Mouse (Mus musculus) heart, embryonic 15.5 days (tissue): ENCODE data around the gene Phactr1. TPM values are rescaled to one million over a fixed set of nuclear protein-coding genes. Genes with fewer than 3 reads are reported as not detected.

Source experiments
- ATAC-seq: fragments of 200-750 bp; cut with Nextera tagmentation; replicated peaks from 2 replicates; pipeline ENCODE4 v1.8.0; 2017; ENCODE audit warnings: low read depth, moderate TSS enrichment; ENCODE audit not compliant: insufficient number of reproducible peaks, insufficient read depth, low FRiP score
- H3K27ac ChIP-seq: fragments of 300-500 bp; sonication (generic); 2 replicates; pipeline ENCODE4 v1.5.1; 2015; ENCODE audit warnings: mild to moderate bottlenecking, inconsistent platforms
- H3K27me3 ChIP-seq: fragments of 300-500 bp; sonication (generic); 2 replicates; pipeline ENCODE4 v1.6.1; 2015; ENCODE audit warnings: inconsistent platforms
- H3K36me3 ChIP-seq: fragments of 300-500 bp; sonication (generic); 2 replicates; pipeline ENCODE4 v1.6.1; 2015; ENCODE audit warnings: mild to moderate bottlenecking, inconsistent platforms
- H3K4me1 ChIP-seq: fragments of 300-500 bp; sonication (generic); replicated peaks from 2 replicates; pipeline ENCODE4 v1.6.1; 2015; ENCODE audit warnings: inconsistent platforms
- H3K4me2 ChIP-seq: fragments of 300-500 bp; sonication (generic); 2 replicates; pipeline ENCODE4 v1.6.1; 2015; ENCODE audit warnings: inconsistent platforms, mild to moderate bottlenecking, moderate library complexity
- H3K4me3 ChIP-seq: fragments of 300-500 bp; sonication (generic); 2 replicates; pipeline ENCODE4 v1.5.1; 2015; ENCODE audit warnings: mild to moderate bottlenecking, inconsistent platforms
- H3K9ac ChIP-seq: fragments of 300-500 bp; sonication (generic); 2 replicates; pipeline ENCODE4 v1.6.1; 2015; ENCODE audit warnings: mild to moderate bottlenecking, inconsistent platforms
- H3K9me3 ChIP-seq: fragments of 300-500 bp; sonication (generic); replicated peaks from 2 replicates; pipeline ENCODE4 v1.6.1; 2016; ENCODE audit warnings: inconsistent platforms
- WGBS: fragments of 180-500 bp; shearing (Covaris S2); methylation state at CpG from one replicate; pipeline ENCODE4 v1.1.7; 2015; ENCODE audit warnings: mixed read lengths; 5-methylcytosine and 5-hydroxymethylcytosine counted together
- polyA plus RNA-seq: library from polyadenylated mRNA; unstranded; fragments of >200 nt; fragmentation: Nextera tagmentation; extraction: Ambion mirVana; gene quantifications from 2 replicates; pipeline ENCODE4 v1.2.1, GENCODE M21; 2015

Phactr1 gene
- 6.5 and 7.3 TPM in 2 replicates for polyA plus RNA-seq

GRCm38 (mm10) chr13:42680391-42680994, at the start of gene Phactr1:
Phactr1 (plus strand) TSS chr13:42680623.
- Histone ChIP-seq H3K9ac (no peak within 1 kb of the TSS), H3K9me3 (no peaks in the 10 kb centered on the region), H3K4me2 (no peak within 1 kb of the TSS), H3K4me3 (no peak within 1 kb of the TSS), H3K4me1 (no peaks in the 10 kb centered on the region), H3K27ac (no peak within 1 kb of the TSS), H3K27me3 (peaks cover 5% of the 10 kb centered on the region), H3K36me3 (no peaks in the 10 kb centered on the region)
- ATAC-seq, result no peak
- 29% methylated on average over 11 of the region's 11 CpGs for WGBS

GRCm38 (mm10) chr13:42634908-42635307, 45.5 kb upstream of the Phactr1 start:
- 79% methylated on average over 2 of the region's 2 CpGs for WGBS
- no peak for ATAC-seq

GRCm38 (mm10) chr13:42650228-42650627, 30.2 kb upstream of the Phactr1 start:
- Histone ChIP-seq H3K9me3 (no peaks in the 10 kb centered on the region), H3K27me3 (no peaks in the 10 kb centered on the region), H3K9ac (no peak overlapping the region), H3K36me3 (no peaks in the 10 kb centered on the region), H3K4me1 (no peaks in the 10 kb centered on the region), H3K4me3 (no peak overlapping the region), H3K27ac (no peak overlapping the region), H3K4me2 (no peak overlapping the region)
- no peak for ATAC-seq
- WGBS, result 62% methylated on average over 6 of the region's 6 CpGs

More at GRCm38 (mm10) chr13:42634908-42635307, 45.5 kb upstream of the Phactr1 start:
- Histone ChIP-seq H3K36me3 (no peaks in the 10 kb centered on the region), H3K4me3 (no peak overlapping the region), H3K4me1 (no peaks in the 10 kb centered on the region), H3K9ac (no peak overlapping the region), H3K27me3 (no peaks in the 10 kb centered on the region), H3K27ac (no peak overlapping the region), H3K9me3 (no peaks in the 10 kb centered on the region), H3K4me2 (no peak overlapping the region)

GRCm38 (mm10) chr13:42656643-42657315, 23.6 kb upstream of the Phactr1 start:
- H3K9ac ChIP-seq, result no peak overlapping the region
- no peaks in the 10 kb centered on the region for H3K27me3 ChIP-seq
- peak; percentile 88 for ATAC-seq
- H3K9me3 ChIP-seq, result no peaks in the 10 kb centered on the region
- no peak overlapping the region for H3K4me3 ChIP-seq
- no peaks in the 10 kb centered on the region for H3K36me3 ChIP-seq
- H3K4me1 ChIP-seq, result peaks cover 29% of the 10 kb centered on the region
- 39% methylated on average over 7 of the region's 7 CpGs for WGBS
- H3K4me2 ChIP-seq, result 0 out of 2 replicates have a peak overlapping the region, but pooled peaks have one; percentile 6
- H3K27ac ChIP-seq, result peak overlapping the region; percentile 82

- 43% methylated on average over 10 of the region's 10 CpGs for WGBS
These were observed 8.7 kb upstream of the Phactr1 start for GRCm38 (mm10) chr13:42671651-42672290.

GRCm38 (mm10) chr13:42681299-42681698, 876 bp downstream of the Phactr1 start:
- WGBS, result 81% methylated on average over 9 of the region's 9 CpGs
- no peak overlapping the region for H3K4me3 ChIP-seq
- no peak overlapping the region for H3K4me2 ChIP-seq
- H3K9ac ChIP-seq, result no peak overlapping the region
- H3K9me3 ChIP-seq, result no peaks in the 10 kb centered on the region
- no peak overlapping the region for H3K27ac ChIP-seq
- H3K36me3 ChIP-seq, result no peaks in the 10 kb centered on the region
- no peak for ATAC-seq
- no peaks in the 10 kb centered on the region for H3K4me1 ChIP-seq
- H3K27me3 ChIP-seq, result peaks cover 5% of the 10 kb centered on the region

More at GRCm38 (mm10) chr13:42671651-42672290, 8.7 kb upstream of the Phactr1 start:
- Histone ChIP-seq H3K4me3 (no peak overlapping the region), H3K9me3 (no peaks in the 10 kb centered on the region), H3K4me1 (no peaks in the 10 kb centered on the region; the same call in none of the 2 replicates), H3K9ac (no peak overlapping the region), H3K27ac (no peak overlapping the region), H3K27me3 (no peaks in the 10 kb centered on the region), H3K4me2 (no peak overlapping the region), H3K36me3 (no peaks in the 10 kb centered on the region)
- ATAC-seq, result no peak

GRCm38 (mm10) chr13:42684181-42684580, 3.8 kb downstream of the Phactr1 start:
- no peaks in the 10 kb centered on the region for H3K4me1 ChIP-seq
- no peak overlapping the region for H3K27ac ChIP-seq
- H3K4me3 ChIP-seq, result no peak overlapping the region
- no peak for ATAC-seq
- H3K36me3 ChIP-seq, result no peaks in the 10 kb centered on the region
- H3K9ac ChIP-seq, result no peak overlapping the region
- no peaks in the 10 kb centered on the region for H3K9me3 ChIP-seq
- H3K4me2 ChIP-seq, result no peak overlapping the region
- peaks cover 5% of the 10 kb centered on the region for H3K27me3 ChIP-seq
- 89% methylated on average over 7 of the region's 7 CpGs for WGBS

- WGBS, result 55% methylated on average over 4 of the region's 4 CpGs
- Histone ChIP-seq H3K4me3 (no peak overlapping the region), H3K4me2 (no peak overlapping the region)
These were observed 11.8 kb downstream of the Phactr1 start for GRCm38 (mm10) chr13:42692233-42692632.

GRCm38 (mm10) chr13:42696641-42697040, 16.2 kb downstream of the Phactr1 start:
- Histone ChIP-seq H3K27ac (no peak overlapping the region), H3K4me3 (no peak overlapping the region), H3K36me3 (no peaks in the 10 kb centered on the region), H3K4me2 (no peak overlapping the region), H3K4me1 (no peaks in the 10 kb centered on the region), H3K27me3 (no peaks in the 10 kb centered on the region), H3K9ac (no peak overlapping the region), H3K9me3 (no peaks in the 10 kb centered on the region)
- 70% methylated on average over 5 of the region's 5 CpGs for WGBS
- no peak for ATAC-seq

More at GRCm38 (mm10) chr13:42692233-42692632, 11.8 kb downstream of the Phactr1 start:
- Histone ChIP-seq H3K4me1 (no peaks in the 10 kb centered on the region), H3K9ac (no peak overlapping the region), H3K27me3 (no peaks in the 10 kb centered on the region), H3K9me3 (no peaks in the 10 kb centered on the region), H3K27ac (no peak overlapping the region), H3K36me3 (no peaks in the 10 kb centered on the region)
- no peak for ATAC-seq

- H3K36me3 ChIP-seq, result no peaks in the 10 kb centered on the region
- H3K9me3 ChIP-seq, result no peaks in the 10 kb centered on the region
- peaks cover 7% of the 10 kb centered on the region for H3K4me1 ChIP-seq
- no peak overlapping the region for H3K9ac ChIP-seq
- ATAC-seq, result no peak
- H3K27ac ChIP-seq, result no peak overlapping the region
- WGBS, result 12% methylated on average over 11 of the region's 11 CpGs
- peaks cover 39% of the 10 kb centered on the region for H3K27me3 ChIP-seq
- H3K4me2 ChIP-seq, result peak overlapping the region; percentile 58
- H3K4me3 ChIP-seq, result no peak overlapping the region
These were observed 28.7 kb downstream of the Phactr1 start for GRCm38 (mm10) chr13:42709148-42709547.

GRCm38 (mm10) chr13:42709611-42710331, 29.3 kb downstream of the Phactr1 start:
- no peak; the same call in 1 of the 2 replicates for ATAC-seq
- Histone ChIP-seq H3K4me3 (peak overlapping the region; percentile 34), H3K36me3 (no peaks in the 10 kb centered on the region), H3K4me1 (peaks cover 7% of the 10 kb centered on the region), H3K4me2 (peak overlapping the region; percentile 58), H3K27ac (no peak overlapping the region), H3K9me3 (no peaks in the 10 kb centered on the region), H3K9ac (no peak overlapping the region), H3K27me3 (peaks cover 39% of the 10 kb centered on the region)
- WGBS, result 2% methylated on average over 39 of the region's 39 CpGs
